Mouse (Mus musculus) hindbrain, embryonic 12.5 days (tissue): ENCODE results near the gene Nphs2. TPM values are rescaled to one million over a fixed set of nuclear protein-coding genes. Genes with fewer than 3 reads are reported as not detected.

Experiments used
- polyA plus RNA-seq: library from polyadenylated mRNA; unstranded; fragments of >200 nt; fragmentation: Nextera tagmentation; extraction: Ambion mirVana; gene quantifications from 2 replicates; pipeline ENCODE4 v1.2.1, GENCODE M21; 2016

Gene Nphs2
- polyA plus RNA-seq, 1 experiment from 2014 or later: 0.10 TPM

Other genes with a start within 250 kb of the Nphs2 start
- gene Fam163a, start 105.7 kb upstream of the Nphs2 start, polyA plus RNA-seq: 6.4 and 7.9 TPM in 2 replicates
- 0.16 and 0.34 TPM in 2 replicates for gene Tdrd5, start 7.1 kb upstream of the Nphs2 start, polyA plus RNA-seq
- 612 and 684 TPM in 2 replicates for gene Gm2000, start 55.3 kb downstream of the Nphs2 start, polyA plus RNA-seq
- gene Axdnd1, start 110.4 kb downstream of the Nphs2 start, polyA plus RNA-seq: 0.27 and 0.67 TPM in 2 replicates
- gene Soat1, start 163.6 kb downstream of the Nphs2 start, polyA plus RNA-seq: 24.4 and 28.2 TPM in 2 replicates
- 0.20 and 0.50 TPM in 2 replicates for gene Gm10031, start 213.3 kb downstream of the Nphs2 start, polyA plus RNA-seq
- 6.6 and 7.5 TPM in 2 replicates for gene Abl2, start 248.1 kb downstream of the Nphs2 start, polyA plus RNA-seq